Mouse (Mus musculus): ENCODE measurements at regions not wholly inside any gene's neighbourhood (a gene's known extent, or its start where the extent isn't known, plus 50 kb on each side); places are given as distances from the start of the nearest gene placed in this dataset.

GRCm38 (mm10) chr13:97455961-97456360 is 215.1 kb downstream of the Enc1 start:
- Histone ChIP-seq H3K27ac (ENCODE audit: low read depth, low read length) (no peak overlapping the region), H3K9ac (replicated peaks; ENCODE audit: low read depth, low read length) (no peak overlapping the region), H3K4me3 (ENCODE audit: low read depth, low read length) (no peak overlapping the region), H3K27me3 (ENCODE audit: control insufficient read depth, insufficient read depth, low read length) (no peaks in the 10 kb centered on the region), H3K4me1 (ENCODE audit: control insufficient read depth, insufficient read depth, low read length) (peaks cover 5% of the 10 kb centered on the region; the same call in 1 of the 2 replicates), H3K9me3 (ENCODE audit: control insufficient read depth, low read length) (no peaks in the 10 kb centered on the region), H3K36me3 (ENCODE audit: control insufficient read depth, insufficient read depth, low read length) (no peaks in the 10 kb centered on the region), H3K4me2 (ENCODE audit: low read depth, low read length) (no peak overlapping the region)
- WGBS, result 53% methylated on average over 6 of the region's 6 CpGs
- ATAC-seq (ENCODE audit: low read depth), result no peak

- Histone ChIP-seq H3K27me3 (ENCODE audit: control insufficient read depth, insufficient read depth, low read length) (no peaks in the 10 kb centered on the region), H3K9me3 (ENCODE audit: control insufficient read depth, low read length) (no peaks in the 10 kb centered on the region), H3K4me2 (ENCODE audit: low read depth, low read length) (no peak overlapping the region), H3K4me3 (ENCODE audit: low read depth, low read length) (no peak overlapping the region), H3K36me3 (ENCODE audit: control insufficient read depth, insufficient read depth, low read length) (no peaks in the 10 kb centered on the region), H3K27ac (ENCODE audit: low read depth, low read length) (no peak overlapping the region), H3K9ac (replicated peaks; ENCODE audit: low read depth, low read length) (no peak overlapping the region), H3K4me1 (ENCODE audit: control insufficient read depth, insufficient read depth, low read length) (peaks cover 5% of the 10 kb centered on the region; the same call in 1 of the 2 replicates)
- WGBS, result 77% methylated on average over 8 of the region's 8 CpGs
- no peak for ATAC-seq (ENCODE audit: low read depth)
Measured at GRCm38 (mm10) chr13:97454715-97455114, 213.8 kb downstream of the Enc1 start.

- Histone ChIP-seq H3K36me3 (ENCODE audit: control insufficient read depth, insufficient read depth, low read length) (no peaks in the 10 kb centered on the region), H3K9ac (replicated peaks; ENCODE audit: low read depth, low read length) (no peak overlapping the region), H3K9me3 (ENCODE audit: control insufficient read depth, low read length) (no peaks in the 10 kb centered on the region), H3K27me3 (ENCODE audit: control insufficient read depth, insufficient read depth, low read length) (no peaks in the 10 kb centered on the region), H3K4me1 (ENCODE audit: control insufficient read depth, insufficient read depth, low read length) (peaks cover 5% of the 10 kb centered on the region; the same call in 1 of the 2 replicates), H3K4me3 (ENCODE audit: low read depth, low read length) (no peak overlapping the region), H3K4me2 (ENCODE audit: low read depth, low read length) (no peak overlapping the region), H3K27ac (ENCODE audit: low read depth, low read length) (no peak overlapping the region)
- ATAC-seq (ENCODE audit: low read depth), result no peak
- WGBS, result 23% methylated on average over 6 of the region's 6 CpGs
Measured at GRCm38 (mm10) chr13:97453469-97453868, 212.6 kb downstream of the Enc1 start.

- H3K27ac ChIP-seq (ENCODE audit: low read depth, low read length), result no peak overlapping the region
- no peaks in the 10 kb centered on the region for H3K27me3 ChIP-seq (ENCODE audit: control insufficient read depth, insufficient read depth, low read length)
- H3K4me1 ChIP-seq (ENCODE audit: control insufficient read depth, insufficient read depth, low read length), result peaks cover 5% of the 10 kb centered on the region; the same call in 1 of the 2 replicates
- no peak overlapping the region for H3K9ac ChIP-seq (replicated peaks; ENCODE audit: low read depth, low read length)
- no peak overlapping the region for H3K4me2 ChIP-seq (ENCODE audit: low read depth, low read length)
- 12% methylated on average over 5 of the region's 5 CpGs for WGBS
- no peaks in the 10 kb centered on the region for H3K9me3 ChIP-seq (ENCODE audit: control insufficient read depth, low read length)
- H3K36me3 ChIP-seq (ENCODE audit: control insufficient read depth, insufficient read depth, low read length), result no peaks in the 10 kb centered on the region
- H3K4me3 ChIP-seq (ENCODE audit: low read depth, low read length), result no peak overlapping the region
- no peak for ATAC-seq (ENCODE audit: low read depth)
Measured at GRCm38 (mm10) chr13:97453090-97453430, 212.2 kb downstream of the Enc1 start.

GRCm38 (mm10) chr13:97452386-97453089 is 211.6 kb downstream of the Enc1 start:
- Histone ChIP-seq H3K4me3 (ENCODE audit: low read depth, low read length) (no peak overlapping the region), H3K4me1 (ENCODE audit: control insufficient read depth, insufficient read depth, low read length) (peaks cover 5% of the 10 kb centered on the region; the same call in 1 of the 2 replicates), H3K27ac (ENCODE audit: low read depth, low read length) (no peak overlapping the region), H3K9me3 (ENCODE audit: control insufficient read depth, low read length) (no peaks in the 10 kb centered on the region), H3K9ac (replicated peaks; ENCODE audit: low read depth, low read length) (no peak overlapping the region), H3K27me3 (ENCODE audit: control insufficient read depth, insufficient read depth, low read length) (no peaks in the 10 kb centered on the region), H3K36me3 (ENCODE audit: control insufficient read depth, insufficient read depth, low read length) (no peaks in the 10 kb centered on the region), H3K4me2 (ENCODE audit: low read depth, low read length) (no peak overlapping the region)
- no peak for ATAC-seq (ENCODE audit: low read depth)
- WGBS, result 27% methylated on average over 11 of the region's 11 CpGs

- Histone ChIP-seq H3K36me3 (ENCODE audit: control insufficient read depth, insufficient read depth, low read length) (no peaks in the 10 kb centered on the region), H3K9ac (replicated peaks; ENCODE audit: low read depth, low read length) (no peak overlapping the region), H3K27me3 (ENCODE audit: control insufficient read depth, insufficient read depth, low read length) (no peaks in the 10 kb centered on the region), H3K4me3 (ENCODE audit: low read depth, low read length) (no peak overlapping the region), H3K9me3 (ENCODE audit: control insufficient read depth, low read length) (no peaks in the 10 kb centered on the region), H3K4me1 (ENCODE audit: control insufficient read depth, insufficient read depth, low read length) (peaks cover 5% of the 10 kb centered on the region; the same call in 1 of the 2 replicates), H3K4me2 (ENCODE audit: low read depth, low read length) (no peak overlapping the region), H3K27ac (ENCODE audit: low read depth, low read length) (no peak overlapping the region)
- WGBS, result 82% methylated on average over 10 of the region's 10 CpGs
- ATAC-seq (ENCODE audit: low read depth), result no peak
Measured at GRCm38 (mm10) chr13:97451276-97451675, 210.4 kb downstream of the Enc1 start.

GRCm38 (mm10) chr13:97448123-97448522 is 207.2 kb downstream of the Enc1 start:
- Histone ChIP-seq H3K4me2 (ENCODE audit: low read depth, low read length) (no peak overlapping the region), H3K9me3 (ENCODE audit: control insufficient read depth, low read length) (no peaks in the 10 kb centered on the region), H3K4me3 (ENCODE audit: low read depth, low read length) (no peak overlapping the region), H3K4me1 (ENCODE audit: control insufficient read depth, insufficient read depth, low read length) (no peaks in the 10 kb centered on the region), H3K27ac (ENCODE audit: low read depth, low read length) (no peak overlapping the region), H3K36me3 (ENCODE audit: control insufficient read depth, insufficient read depth, low read length) (no peaks in the 10 kb centered on the region), H3K9ac (replicated peaks; ENCODE audit: low read depth, low read length) (no peak overlapping the region), H3K27me3 (ENCODE audit: control insufficient read depth, insufficient read depth, low read length) (no peaks in the 10 kb centered on the region)
- no peak for ATAC-seq (ENCODE audit: low read depth)
- WGBS, result 74% methylated on average over 1 of the region's 1 CpGs

- Histone ChIP-seq H3K27me3 (ENCODE audit: control insufficient read depth, insufficient read depth, low read length) (no peaks in the 10 kb centered on the region), H3K9ac (replicated peaks; ENCODE audit: low read depth, low read length) (no peak overlapping the region), H3K4me1 (ENCODE audit: control insufficient read depth, insufficient read depth, low read length) (peaks cover 14% of the 10 kb centered on the region), H3K4me2 (ENCODE audit: low read depth, low read length) (no peak overlapping the region), H3K9me3 (ENCODE audit: control insufficient read depth, low read length) (no peaks in the 10 kb centered on the region), H3K4me3 (ENCODE audit: low read depth, low read length) (no peak overlapping the region), H3K27ac (ENCODE audit: low read depth, low read length) (no peak overlapping the region), H3K36me3 (ENCODE audit: control insufficient read depth, insufficient read depth, low read length) (no peaks in the 10 kb centered on the region)
- WGBS, result 79% methylated on average over 14 of the region's 14 CpGs
- ATAC-seq (ENCODE audit: low read depth), result no peak
Measured at GRCm38 (mm10) chr13:97443731-97444428, 203.0 kb downstream of the Enc1 start.

- no peak overlapping the region for H3K27ac ChIP-seq (ENCODE audit: low read depth, low read length)
- no peak overlapping the region for H3K9ac ChIP-seq (replicated peaks; ENCODE audit: low read depth, low read length)
- H3K4me2 ChIP-seq (ENCODE audit: low read depth, low read length), result no peak overlapping the region
- H3K4me1 ChIP-seq (ENCODE audit: control insufficient read depth, insufficient read depth, low read length), result peaks cover 20% of the 10 kb centered on the region
- no peaks in the 10 kb centered on the region for H3K9me3 ChIP-seq (ENCODE audit: control insufficient read depth, low read length)
- no peak for ATAC-seq (ENCODE audit: low read depth)
- WGBS, result 93% methylated on average over 1 of the region's 1 CpGs
- H3K27me3 ChIP-seq (ENCODE audit: control insufficient read depth, insufficient read depth, low read length), result no peaks in the 10 kb centered on the region
- no peaks in the 10 kb centered on the region for H3K36me3 ChIP-seq (ENCODE audit: control insufficient read depth, insufficient read depth, low read length)
- H3K4me3 ChIP-seq (ENCODE audit: low read depth, low read length), result no peak overlapping the region
Measured at GRCm38 (mm10) chr13:97442806-97443205, 201.9 kb downstream of the Enc1 start.
